Mouse (Mus musculus) brain, embryonic 14.5 days (tissue): ENCODE results near the gene Gpr182.

Source experiments
- CTCF ChIP-seq: fragments of 200-500 bp; IDR thresholded peaks from 2 replicates; pipeline ENCODE4 v1.5.1; 2012; ENCODE audit warnings: inconsistent platforms, mild to moderate bottlenecking, moderate library complexity, borderline replicate concordance; ENCODE audit not compliant: insufficient read depth, insufficient read length; ENCODE audit errors: extremely low read depth
- POLR2A ChIP-seq: fragments of 200-500 bp; IDR thresholded peaks from 2 replicates; pipeline ENCODE4 v1.6.1; 2012; ENCODE audit warnings: mild to moderate bottlenecking, inconsistent platforms, borderline replicate concordance; ENCODE audit not compliant: poor library complexity, insufficient read depth, insufficient read length, severe bottlenecking; ENCODE audit errors: extremely low read depth

GRCm38 (mm10) chr10:127725136-127725535, 26.4 kb downstream of the Gpr182 start:
- no peak for TF ChIP-seq CTCF
- TF ChIP-seq POLR2A: no peak
